Mouse (Mus musculus) induced T-regulatory cell, adult 2 months (primary cell): ENCODE data around the gene Cyth2.
A peak's percentile ranks its signal among the peaks of the same experiment; 100 is the strongest.

Experiments used
- DNase-seq: peaks from one replicate; pipeline ENCODE4 v3.0.0-alpha.2; 2012; ENCODE audit warnings: low read depth

Cyth2 gene

DNA sequence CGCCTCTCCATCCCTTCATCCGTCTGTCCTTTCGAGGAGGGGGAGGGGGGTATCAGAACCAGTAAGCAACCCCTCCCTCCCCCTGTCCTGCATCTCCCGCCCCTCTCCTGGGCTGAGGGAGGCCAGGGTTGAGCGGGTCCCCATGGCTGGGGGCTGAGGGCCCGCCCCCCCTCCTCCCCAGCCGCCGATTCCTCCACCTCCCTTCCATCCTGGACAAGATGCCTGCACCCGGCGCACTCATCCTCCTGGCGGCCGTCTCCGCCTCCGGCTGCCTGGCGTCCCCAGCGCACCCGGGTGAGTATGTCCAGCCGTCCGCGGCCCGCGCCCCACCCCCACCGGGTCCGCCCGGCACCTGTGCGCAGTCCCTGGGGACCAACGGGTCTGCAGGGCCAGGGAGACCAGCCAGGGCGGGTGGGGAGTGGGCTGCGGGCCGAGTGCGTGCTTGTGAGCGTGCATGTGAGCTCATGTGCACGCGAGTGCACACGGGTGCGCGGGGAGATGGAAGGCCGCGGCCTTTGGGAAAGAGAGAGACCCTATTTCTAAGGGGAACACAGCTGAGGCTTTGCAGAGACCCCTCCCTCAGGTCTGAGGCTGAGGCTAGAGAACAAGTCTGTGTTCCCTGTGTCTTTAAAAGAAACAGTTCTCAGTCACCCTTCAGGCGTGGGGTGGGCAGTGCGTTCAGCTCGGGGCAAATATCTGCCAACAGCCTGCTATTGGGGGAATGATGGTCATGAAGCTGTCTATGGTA, 28.8 kb downstream of the Cyth2 start:
- no peak for DNase-seq

DNA sequence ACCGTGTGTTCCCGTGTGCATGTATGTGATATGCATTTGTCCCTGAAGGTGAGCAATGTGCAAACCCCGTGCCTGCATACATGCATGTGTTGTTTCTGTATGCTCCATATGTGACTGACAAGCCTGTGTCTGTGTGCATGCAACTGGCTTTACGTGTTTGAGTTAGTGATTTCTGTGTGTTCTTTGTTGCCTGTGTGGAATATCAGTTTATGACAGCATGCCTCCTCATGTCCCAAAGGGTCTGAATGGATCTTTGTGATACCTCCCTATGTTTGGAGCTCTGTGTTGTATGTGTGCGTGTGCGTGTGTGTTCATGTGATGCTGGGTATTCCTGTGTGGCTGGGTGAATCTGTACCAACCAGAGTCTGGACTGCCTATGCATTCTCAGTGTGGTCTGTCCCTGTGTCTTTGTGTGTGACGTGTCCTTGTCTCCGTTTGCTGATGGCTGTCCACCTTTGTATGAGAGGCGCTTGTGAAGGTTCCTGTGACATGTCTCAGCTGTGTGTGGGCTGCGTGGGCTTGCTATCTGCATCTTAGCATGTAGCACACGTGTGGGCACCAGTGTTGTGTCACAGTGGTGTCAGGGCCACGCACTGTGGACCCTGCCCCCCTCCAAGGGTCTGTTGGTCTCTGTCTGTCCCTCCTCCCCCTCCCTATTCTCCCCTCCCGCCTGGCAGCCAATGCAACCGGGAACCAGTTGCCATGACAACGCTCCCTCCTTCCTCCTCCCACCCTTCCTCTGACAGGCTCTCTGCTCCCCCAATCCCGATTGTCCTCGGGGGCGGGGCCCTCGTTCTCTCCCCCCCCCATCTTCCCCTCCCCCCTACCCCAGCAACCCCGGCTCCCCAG, 29.6 kb downstream of the Cyth2 start, which contains the start of gene Sult2b1:
Sult2b1 (minus strand) TSS at position 146 of the 849 bp plus-strand sequence.
- peak; percentile 57 for DNase-seq

DNA sequence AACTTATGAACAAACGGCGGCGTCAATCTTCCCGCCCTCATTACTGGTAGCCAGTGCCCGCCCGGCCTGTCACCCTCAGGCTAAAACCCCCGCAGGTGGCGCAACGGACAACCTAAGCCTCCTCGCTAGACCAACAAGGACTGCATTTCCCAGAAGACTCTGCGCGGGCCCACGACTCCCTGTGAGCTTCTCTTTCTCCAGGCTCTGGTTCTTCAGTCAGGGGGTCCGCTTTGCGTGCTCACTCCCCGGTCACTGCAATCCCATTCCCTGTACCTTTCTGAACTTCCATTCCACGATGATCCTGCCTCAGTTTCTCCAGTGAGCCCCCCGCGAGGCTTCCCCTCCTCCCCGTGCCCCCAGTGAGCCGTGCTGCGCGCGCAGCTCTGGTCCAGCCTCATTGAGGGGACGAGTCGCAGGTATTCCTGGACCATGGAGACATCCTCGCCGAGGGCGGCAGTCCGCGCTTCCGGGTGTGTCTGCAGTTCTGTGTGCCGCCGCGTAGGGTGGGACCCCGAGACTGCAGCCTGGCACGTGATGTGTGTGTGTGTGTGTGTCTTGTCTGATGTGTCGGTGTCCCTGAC, 30.8 kb downstream of the Cyth2 start, which contains the start of gene Lmtk3:
Lmtk3 (plus strand) TSS at position 228 of the 581 bp plus-strand sequence.
- peak; percentile 72 for DNase-seq

DNA sequence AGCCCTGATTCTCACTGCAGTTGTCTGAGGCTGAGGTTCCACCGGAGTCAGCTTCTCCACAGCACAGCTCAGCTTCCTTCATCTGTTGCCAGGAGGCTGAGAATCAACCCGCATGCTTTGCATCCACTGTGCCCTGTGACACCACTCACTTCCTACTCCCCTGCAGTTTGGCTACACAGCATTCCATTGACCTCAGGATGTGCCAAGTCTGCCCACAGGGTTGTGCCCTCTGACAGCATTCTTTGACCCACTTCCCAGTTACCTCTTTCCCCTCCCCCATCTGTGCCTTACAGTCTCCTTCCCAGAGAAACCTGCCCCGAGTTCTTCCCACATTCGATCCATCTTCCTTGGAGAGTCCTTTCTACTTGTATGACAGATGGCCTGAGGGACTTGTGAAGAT, 32.1 kb downstream of the Cyth2 start:
- no peak for DNase-seq

DNA sequence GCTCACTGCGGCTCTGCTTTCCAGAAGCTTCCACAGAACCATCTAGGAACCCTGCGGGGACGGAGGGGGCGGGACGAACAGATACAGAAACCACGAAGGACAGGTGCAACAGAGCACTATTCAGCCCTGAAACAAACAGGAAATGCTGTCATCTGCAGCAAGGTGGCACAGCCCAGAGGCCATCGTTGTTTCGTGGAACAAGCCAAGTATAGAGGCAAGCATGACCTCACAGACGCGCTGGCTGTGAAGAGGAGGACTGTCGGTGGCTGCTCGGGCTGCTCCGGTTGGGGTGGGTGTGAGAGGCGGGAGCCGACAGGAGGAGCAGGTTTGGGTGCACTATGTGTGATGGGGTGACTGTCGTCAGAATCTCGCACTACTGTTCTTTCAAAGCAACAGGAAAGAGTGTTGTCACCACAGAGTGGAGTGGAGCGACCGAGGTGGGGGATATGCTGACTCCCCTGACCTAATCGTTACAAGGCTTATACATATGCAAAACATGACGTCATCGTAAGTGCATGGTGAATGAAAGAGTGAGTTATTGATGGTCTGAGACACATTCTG, 35.2 kb downstream of the Cyth2 start:
- DNase-seq, result peak; percentile 91

DNA sequence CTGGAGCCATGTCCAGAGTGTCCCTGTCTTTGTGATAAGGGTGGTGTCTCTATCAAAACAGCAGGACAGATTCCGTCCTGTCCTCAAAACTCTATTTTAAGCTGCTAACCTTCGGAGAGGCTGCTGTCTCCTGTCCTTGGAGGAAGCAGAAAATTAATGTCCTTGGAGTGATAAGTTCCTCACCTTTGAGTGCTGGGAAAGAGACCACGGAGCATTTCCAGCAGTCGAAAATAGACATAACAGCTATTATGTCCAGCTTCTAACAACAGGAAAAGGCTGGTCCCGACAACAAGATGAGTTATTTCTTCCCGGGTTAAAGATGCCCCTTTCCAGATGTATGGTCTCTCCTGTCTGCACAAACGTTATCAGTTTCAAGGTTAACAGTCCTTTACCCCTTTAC, 39.1 kb downstream of the Cyth2 start:
- no peak for DNase-seq

DNA sequence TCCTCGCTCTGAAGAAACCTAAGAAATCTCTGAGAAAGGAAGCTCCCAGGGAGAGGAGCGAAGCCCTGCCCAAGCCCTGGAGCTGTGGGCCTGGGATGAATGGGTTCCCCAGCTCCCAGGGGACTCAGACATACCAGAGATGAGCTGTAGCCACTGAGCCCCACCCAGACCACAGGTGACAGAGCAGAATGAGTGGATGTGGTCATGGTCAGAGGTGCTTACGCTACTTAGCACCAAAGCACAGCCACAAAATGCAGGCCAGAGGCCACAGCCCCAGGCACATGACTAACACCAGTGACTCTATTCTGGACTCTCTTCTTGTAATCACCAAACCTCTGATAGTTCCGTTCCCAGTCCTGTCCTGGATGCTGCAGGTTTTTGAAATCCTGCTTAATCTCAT, 43.3 kb downstream of the Cyth2 start:
- DNase-seq, result peak; percentile 57

DNA sequence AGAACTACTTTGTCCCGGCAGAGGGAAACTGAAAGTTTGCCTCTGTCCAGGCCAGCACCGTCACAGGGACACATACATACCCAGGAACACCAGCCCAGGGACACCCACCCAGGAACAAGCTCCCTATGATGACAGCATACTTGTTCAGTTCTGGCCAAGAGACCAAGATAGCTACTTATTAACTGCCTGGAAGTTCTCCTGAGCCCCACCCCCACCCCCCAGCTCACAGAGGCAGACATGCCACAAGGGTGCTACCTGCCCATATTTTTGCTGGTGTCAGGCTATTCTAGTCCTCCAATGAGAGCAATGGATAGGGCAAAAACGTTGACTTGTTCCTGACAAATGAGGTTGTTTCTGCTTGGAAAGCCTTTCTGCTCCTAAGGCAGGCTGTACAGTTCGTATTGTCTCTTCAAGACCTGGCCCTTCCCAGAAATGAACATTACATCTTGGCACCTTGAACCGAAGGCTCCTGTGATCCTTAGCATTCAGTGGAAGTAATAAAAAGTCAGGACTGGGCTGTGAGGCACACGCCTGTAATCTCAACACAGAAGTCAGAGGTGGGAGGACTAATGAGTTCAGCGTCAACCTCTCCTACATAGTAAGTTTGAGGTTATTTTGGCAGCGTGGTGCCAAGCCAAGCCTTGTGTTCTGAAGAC, 43.8 kb downstream of the Cyth2 start:
- peak; percentile 16 for DNase-seq

DNA sequence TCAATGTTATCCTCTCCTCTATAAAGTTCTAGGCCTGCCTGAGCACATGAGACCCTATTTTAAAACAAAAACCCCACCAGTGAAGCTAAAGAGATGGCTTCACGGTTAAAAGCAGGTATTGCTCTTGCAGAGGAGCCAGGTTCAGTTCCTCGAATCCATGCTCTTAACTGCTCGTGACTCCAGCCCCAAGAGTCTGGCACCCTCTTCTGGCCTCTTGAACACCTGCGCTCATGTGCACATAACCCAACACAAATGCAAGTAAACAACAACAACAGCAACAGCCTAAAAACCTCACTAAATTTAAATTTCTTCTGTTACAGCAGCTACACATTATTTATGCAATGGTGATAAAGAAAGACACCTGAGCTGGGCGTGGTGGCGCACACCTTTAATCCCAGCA, 46.9 kb downstream of the Cyth2 start:
- peak; percentile 28 for DNase-seq

DNA sequence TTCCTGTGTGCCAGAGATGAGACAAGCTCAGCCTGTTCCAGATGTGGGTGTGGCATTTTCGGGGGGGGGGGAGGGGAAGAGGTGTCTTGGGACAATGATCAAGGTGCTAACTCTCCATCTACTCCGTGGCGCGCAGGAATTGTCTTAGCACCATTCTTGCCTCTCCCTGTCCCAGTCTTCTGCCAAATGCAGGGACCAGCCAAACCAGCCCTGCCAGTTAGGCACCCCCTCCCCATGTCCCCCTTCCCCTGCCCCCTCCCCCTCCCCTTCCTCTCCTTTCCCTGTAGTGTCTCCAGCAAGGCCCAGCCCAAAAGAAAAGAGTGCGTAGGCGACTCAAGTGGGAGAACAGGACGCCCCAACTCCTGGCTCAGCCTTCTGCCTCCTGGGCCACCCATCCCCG, 47.6 kb downstream of the Cyth2 start:
- no peak for DNase-seq

DNA sequence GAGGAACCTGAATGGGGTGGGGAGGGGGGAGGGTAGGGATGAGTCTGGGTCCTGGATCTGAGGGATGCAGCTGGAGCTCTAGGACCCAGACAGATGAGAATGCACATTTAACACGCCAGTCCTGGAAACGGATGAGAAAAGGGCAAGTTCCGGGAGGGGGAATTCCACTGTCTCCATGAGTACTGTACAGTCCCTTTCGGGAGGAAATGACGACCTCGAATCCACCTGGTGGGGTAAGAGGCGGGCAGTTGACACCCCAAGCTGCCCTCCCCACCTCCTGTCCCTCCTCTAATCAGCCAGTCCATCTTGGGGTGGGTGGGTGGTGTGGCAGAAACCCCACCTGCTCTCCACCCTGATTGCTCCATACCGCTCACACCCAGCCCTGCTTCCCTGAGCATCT, 48.4 kb downstream of the Cyth2 start:
- DNase-seq, result peak; percentile 72

DNA sequence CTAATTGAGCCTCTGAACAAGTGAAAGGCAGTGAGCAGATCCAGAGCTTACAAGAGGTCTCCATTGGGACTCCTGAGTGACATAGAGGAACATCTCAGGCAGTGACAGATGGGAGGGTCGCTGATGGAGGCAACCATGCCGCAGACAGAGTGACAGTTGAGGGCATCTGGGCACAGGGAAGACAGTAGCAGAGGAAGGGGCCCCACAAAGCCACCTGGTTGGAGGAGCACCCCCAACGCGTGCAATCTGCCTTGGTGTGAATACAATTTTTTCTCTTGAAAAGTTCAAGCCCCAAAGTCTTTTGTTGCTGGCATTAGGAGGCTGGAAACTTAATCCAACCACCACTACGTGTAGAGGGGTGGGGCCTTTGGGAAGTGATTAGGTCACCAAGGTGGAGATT, 54.2 kb downstream of the Cyth2 start:
- DNase-seq, result no peak

DNA sequence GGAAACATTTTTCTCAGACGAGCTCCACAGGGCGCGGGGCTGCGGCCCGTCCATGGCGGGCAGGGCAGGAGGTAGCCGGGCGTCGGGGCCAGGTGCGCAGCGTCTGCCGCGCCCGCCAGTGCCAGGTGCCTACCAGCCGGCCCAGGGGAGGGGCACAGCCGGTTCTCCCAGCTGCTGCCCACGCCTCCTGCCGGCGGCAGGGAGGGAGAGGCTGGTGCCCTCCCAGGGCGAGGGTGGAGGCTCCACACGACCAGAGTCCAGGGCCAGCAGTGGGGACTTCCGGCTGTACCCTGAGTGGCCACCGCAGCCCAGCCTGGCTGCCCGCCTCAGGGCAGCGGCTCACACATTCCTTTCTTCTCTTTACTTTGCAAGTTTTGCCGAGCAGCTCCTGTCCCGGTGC, 55.0 kb downstream of the Cyth2 start:
- no peak for DNase-seq
